ENCODE assay signal across 25 mouse cellular contexts in the genomic region with DNA sequence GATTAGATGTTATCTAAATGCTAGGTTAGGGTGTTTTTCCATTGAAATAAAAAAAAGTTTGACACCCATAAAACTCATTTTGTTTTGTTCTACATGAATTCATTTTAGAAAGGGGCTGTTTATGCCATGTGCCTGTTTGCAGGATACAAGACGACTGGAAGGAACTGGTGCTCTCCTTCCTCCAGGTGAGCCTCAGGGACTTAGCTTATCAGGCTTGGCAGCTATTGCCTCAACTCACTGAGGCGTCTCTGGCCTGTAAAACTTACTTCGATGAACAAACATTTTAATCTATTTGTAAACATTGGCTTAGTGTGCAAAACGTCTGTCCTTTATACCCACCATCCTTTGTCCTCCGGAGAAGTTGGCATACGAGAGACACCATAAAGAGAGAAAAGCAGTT.
"Had no signal": no experiment of that assay in that cellular context is flagged by ENCODE, and none has a peak within 500 bp of the region (broad histone marks: within the 10 kb centered on the region; RNA-seq: fewer than 3 reads in every experiment).

No protein-coding gene starts in this region.

- ATAC-seq: hindbrain, embryonic 16.5 days; inflammation-experienced regulatory T-cells, adult 6 months had no signal

- H3K36me3 ChIP-seq: heart, embryonic 10.5 days; heart, embryonic 12.5 days; hindbrain, embryonic 10.5 days; hindbrain, embryonic 12.5 days; kidney, embryonic 15.5 days; limb, embryonic 10.5 days; limb, embryonic 12.5 days; liver, embryonic 13.5 days had no signal

- H3K4me2 ChIP-seq: heart, embryonic 12.5 days; hindbrain, embryonic 12.5 days; hindbrain, embryonic 14.5 days; kidney, embryonic 15.5 days; limb, embryonic 12.5 days; liver, embryonic 13.5 days had no signal

- DNase-seq: gastrocnemius, adult 2 months; gastrocnemius, postnatal 10 days; gastrocnemius, postnatal 25 days; heart, adult 18-20 months; heart, postnatal 10 days; heart, postnatal 4 days; kidney, adult 11 months; kidney, adult 2 months; kidney, adult 9 months; kidney, postnatal 14 days; kidney, postnatal 36 days; layer of hippocampus, postnatal 36 days; liver; liver, embryonic 13.5 days had no signal

- H3K27me3 ChIP-seq: heart, embryonic 12.5 days; hindbrain, embryonic 12.5 days; kidney, embryonic 15.5 days; limb, embryonic 12.5 days; liver, embryonic 13.5 days had no signal

- H3K4me1 ChIP-seq: heart, embryonic 10.5 days; heart, embryonic 12.5 days; hindbrain, embryonic 10.5 days; hindbrain, embryonic 12.5 days; kidney, embryonic 15.5 days; limb, embryonic 10.5 days; limb, embryonic 12.5 days; liver, embryonic 13.5 days had no signal

- H3K9ac ChIP-seq: heart, embryonic 12.5 days; hindbrain, embryonic 12.5 days; hindbrain, embryonic 14.5 days; kidney, embryonic 15.5 days; limb, embryonic 12.5 days; liver, embryonic 13.5 days had no signal

- H3K27ac ChIP-seq: gastrocnemius, adult 2 months; heart, embryonic 10.5 days; hindbrain, embryonic 10.5 days; hindbrain, embryonic 12.5 days; hindbrain, embryonic 14.5 days; kidney, embryonic 15.5 days; kidney, postnatal 0 days; limb, embryonic 10.5 days; limb, embryonic 12.5 days; liver, embryonic 13.5 days had no signal

- H3K9me3 ChIP-seq: heart, embryonic 10.5 days; heart, embryonic 12.5 days; hindbrain, embryonic 10.5 days; hindbrain, embryonic 12.5 days; kidney, embryonic 15.5 days; limb, embryonic 10.5 days; limb, embryonic 12.5 days; liver, embryonic 13.5 days had no signal

- H3K4me3 ChIP-seq: gastrocnemius, adult 2 months; heart, embryonic 10.5 days; heart, embryonic 12.5 days; hindbrain, embryonic 10.5 days; hindbrain, embryonic 12.5 days; kidney, embryonic 15.5 days; limb, embryonic 10.5 days; limb, embryonic 12.5 days; liver, embryonic 13.5 days had no signal
